Mouse (Mus musculus) G1E (cell line): ENCODE results near the gene Inhba.

Source experiments
- CTCF ChIP-seq: IDR thresholded peaks from 2 replicates; pipeline ENCODE4 v1.5.1; 2012; ENCODE audit warnings: low read depth, low read length, inconsistent platforms, mixed read lengths
- GATA1 ChIP-seq: IDR thresholded peaks from 2 replicates; pipeline ENCODE4 v1.6.1; 2012; ENCODE audit warnings: borderline replicate concordance, low read length, inconsistent platforms, mixed read lengths

DNA sequence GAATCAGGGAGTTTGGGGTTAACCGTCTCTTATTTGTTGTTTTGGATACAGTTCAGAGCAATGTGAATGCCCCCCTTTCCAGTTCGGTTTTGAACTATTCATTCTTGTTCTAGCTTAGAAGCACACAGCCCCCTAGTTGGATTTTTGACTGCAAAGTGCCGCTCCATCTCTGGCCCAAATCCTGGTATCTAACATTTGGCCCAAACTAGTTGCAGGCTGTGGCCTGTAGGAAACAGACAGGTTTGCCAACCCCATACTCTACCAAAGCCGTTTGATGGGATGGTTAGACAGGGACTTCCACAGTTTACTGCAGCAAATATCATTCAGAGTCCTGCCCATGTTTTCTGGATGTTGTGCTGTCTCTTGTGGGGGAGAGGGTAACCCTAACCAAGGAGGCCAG lies 1.1 kb upstream of the Inhba start:
- TF ChIP-seq GATA1, result no peak
- no peak for TF ChIP-seq CTCF
